Mouse (Mus musculus) heart, adult 2 months (tissue): ENCODE measurements around the gene Jsrp1.

Source experiments
- CTCF ChIP-seq: fragments of 200-600 bp; IDR thresholded peaks from 2 replicates; pipeline ENCODE4 v1.8.1; 2022; ENCODE audit warnings: antibody characterized with exemption, mild to moderate bottlenecking, moderate library complexity
- POLR2A ChIP-seq: fragments of 200-500 bp; IDR thresholded peaks from 2 replicates; pipeline ENCODE4 v1.6.1; 2011; ENCODE audit warnings: mild to moderate bottlenecking, low read depth, low read length, control low read depth; ENCODE audit not compliant: insufficient read depth

GRCm38 (mm10) chr10:80829359-80830278, 16.3 kb upstream of the Jsrp1 start:
- TF ChIP-seq CTCF: peak; percentile 37
- no peak for TF ChIP-seq POLR2A
